Mouse (Mus musculus) heart, adult 2 months (tissue): ENCODE measurements around the gene Sat2. TPM values are rescaled to one million over a fixed set of nuclear protein-coding genes. Genes with fewer than 3 reads are reported as not detected.

ENCODE experiments used
- DNase-seq, 2 experiments: peaks; one replicate each; pipeline ENCODE4 v3.0.0; 2021
- H3K27ac ChIP-seq: fragments of 200-600 bp; 2 replicates; pipeline ENCODE4 v1.8.1; 2022
- H3K27me3 ChIP-seq: fragments of 200-500 bp; 2 replicates; pipeline ENCODE4 v1.6.1; 2012; ENCODE audit warnings: mild to moderate bottlenecking, low read length, inconsistent platforms, mixed read lengths; ENCODE audit not compliant: control insufficient read depth, insufficient read depth
- H3K36me3 ChIP-seq: fragments of 200-500 bp; 2 replicates; pipeline ENCODE4 v1.6.1; 2012; ENCODE audit warnings: low read length, inconsistent platforms; ENCODE audit not compliant: control insufficient read depth, insufficient read depth
- H3K4me1 ChIP-seq: fragments of 200-500 bp; 2 replicates; pipeline ENCODE4 v1.6.1; 2011; ENCODE audit warnings: low read length; ENCODE audit not compliant: control insufficient read depth, insufficient read depth
- H3K4me3 ChIP-seq: fragments of 200-600 bp; 2 replicates; pipeline ENCODE4 v1.8.1; 2022
- H3K79me2 ChIP-seq: fragments of 200-500 bp; replicated peaks from 2 replicates; pipeline ENCODE4 v1.6.1; 2012; ENCODE audit warnings: mild to moderate bottlenecking, inconsistent platforms, low read length, moderate library complexity, mixed read lengths; ENCODE audit not compliant: control insufficient read depth, insufficient read depth
- H3K9ac ChIP-seq: fragments of 200-500 bp; 2 replicates; pipeline ENCODE4 v1.6.1; 2012; ENCODE audit warnings: low read depth, mild to moderate bottlenecking, control low read depth, inconsistent platforms, low read length, mixed read lengths
- CTCF ChIP-seq: fragments of 200-600 bp; IDR thresholded peaks from 2 replicates; pipeline ENCODE4 v1.8.1; 2022; ENCODE audit warnings: antibody characterized with exemption, mild to moderate bottlenecking, moderate library complexity
- EP300 ChIP-seq: fragments of 200-500 bp; IDR thresholded peaks from 2 replicates; pipeline ENCODE4 v1.6.1; 2011; ENCODE audit warnings: low read depth, low read length, control low read depth; ENCODE audit not compliant: insufficient read depth
- POLR2A ChIP-seq: fragments of 200-500 bp; IDR thresholded peaks from 2 replicates; pipeline ENCODE4 v1.6.1; 2011; ENCODE audit warnings: mild to moderate bottlenecking, low read depth, low read length, control low read depth; ENCODE audit not compliant: insufficient read depth
- WGBS: fragments of 180-500 bp; shearing (Covaris S2); methylation state at CpG from one replicate; pipeline ENCODE4 v1.1.7; 2018; 5-methylcytosine and 5-hydroxymethylcytosine counted together
- intact Hi-C: fragments of 180-260 bp; cut with DNase I; formaldehyde crosslinking; loops from one replicate; pipeline ENCODE4 v1.15.1; 2025
- polyA plus RNA-seq: library from polyadenylated mRNA; depleted of rRNA; stranded (reverse); fragments of >200 nt; gene quantifications from 2 replicates; pipeline ENCODE4 v1.2.3, GENCODE M21; 2012
- total RNA-seq, 2 experiments: library from RNA; stranded (reverse); gene quantifications; 2 replicates each; pipeline ENCODE4 v1.2.3; 2021

The Sat2 gene
- total and polyA plus RNA-seq, 3 experiments: 1.8 to 4.5 (median 1.9) TPM

GRCm38 (mm10) chr11:69591899-69592637 lies 29.8 kb upstream of the Sat2 start:
- no peaks in the 10 kb centered on the region for H3K4me1 ChIP-seq
- no peak overlapping the region for H3K27ac ChIP-seq
- 64% methylated on average over 7 of the region's 7 CpGs for WGBS
- no peak overlapping the region for H3K4me3 ChIP-seq
- TF ChIP-seq EP300 (no peak), CTCF (no peak), POLR2A (no peak)
- no peaks in the 10 kb centered on the region for H3K79me2 ChIP-seq
- no peak overlapping the region for H3K9ac ChIP-seq
- no peaks in the 10 kb centered on the region for H3K36me3 ChIP-seq
- DNase-seq: no peak
- no peaks in the 10 kb centered on the region for H3K27me3 ChIP-seq
- intact Hi-C loops: no loop called here

- Histone ChIP-seq H3K79me2 (no peaks in the 10 kb centered on the region), H3K4me3 (no peak overlapping the region), H3K36me3 (no peaks in the 10 kb centered on the region), H3K27ac (no peak overlapping the region), H3K4me1 (no peaks in the 10 kb centered on the region), H3K27me3 (no peaks in the 10 kb centered on the region), H3K9ac (no peak overlapping the region)
- TF ChIP-seq POLR2A: no peak
- no peak for TF ChIP-seq CTCF
- no peak for TF ChIP-seq EP300
- intact Hi-C loops: no loop called here
- DNase-seq: no peak
- WGBS: 78% methylated on average over 4 of the region's 4 CpGs
These were observed 29.0 kb upstream of the Sat2 start for GRCm38 (mm10) chr11:69592799-69593198.

- H3K27me3 ChIP-seq: no peaks in the 10 kb centered on the region
- no peak for DNase-seq
- no peak overlapping the region for H3K27ac ChIP-seq
- intact Hi-C loops: no loop called here
- no peaks in the 10 kb centered on the region for H3K36me3 ChIP-seq
- TF ChIP-seq EP300 (no peak), POLR2A (no peak), CTCF (no peak)
- H3K4me3 ChIP-seq: no peak overlapping the region
- no peaks in the 10 kb centered on the region for H3K79me2 ChIP-seq
- no peaks in the 10 kb centered on the region for H3K4me1 ChIP-seq
- 96% methylated on average over 6 of the region's 6 CpGs for WGBS
- no peak overlapping the region for H3K9ac ChIP-seq
These were observed 27.0 kb upstream of the Sat2 start for GRCm38 (mm10) chr11:69594853-69595252.

GRCm38 (mm10) chr11:69599436-69599835 lies 22.4 kb upstream of the Sat2 start:
- no peak overlapping the region for H3K27ac ChIP-seq
- no peak overlapping the region for H3K4me3 ChIP-seq
- H3K27me3 ChIP-seq: no peaks in the 10 kb centered on the region
- intact Hi-C loops: no loop called here
- peaks cover 10% of the 10 kb centered on the region for H3K4me1 ChIP-seq
- H3K79me2 ChIP-seq: no peaks in the 10 kb centered on the region
- 37% methylated on average over 9 of the region's 9 CpGs for WGBS
- no peaks in the 10 kb centered on the region for H3K36me3 ChIP-seq
- no peak overlapping the region for H3K9ac ChIP-seq
- TF ChIP-seq CTCF: no peak
- TF ChIP-seq POLR2A: no peak
- TF ChIP-seq EP300: no peak
- DNase-seq: no peak

GRCm38 (mm10) chr11:69600098-69600497 lies 21.7 kb upstream of the Sat2 start:
- no peak overlapping the region for H3K9ac ChIP-seq
- no peaks in the 10 kb centered on the region for H3K27me3 ChIP-seq
- no peak for TF ChIP-seq EP300
- TF ChIP-seq POLR2A: no peak
- TF ChIP-seq CTCF: no peak
- intact Hi-C loops: no loop called here
- 22% methylated on average over 6 of the region's 6 CpGs for WGBS
- no peaks in the 10 kb centered on the region for H3K79me2 ChIP-seq
- H3K36me3 ChIP-seq: no peaks in the 10 kb centered on the region
- peak overlapping the region; percentile 26; the same call in 1 of the 2 replicates for H3K27ac ChIP-seq
- peak; percentile 64 to 70 for DNase-seq
- H3K4me3 ChIP-seq: no peak overlapping the region
- H3K4me1 ChIP-seq: peaks cover 10% of the 10 kb centered on the region

GRCm38 (mm10) chr11:69601768-69602167 lies 20.1 kb upstream of the Sat2 start:
- 44% methylated on average over 3 of the region's 3 CpGs for WGBS
- no peak overlapping the region for H3K9ac ChIP-seq
- no peak for TF ChIP-seq EP300
- no peak for TF ChIP-seq POLR2A
- no peak for TF ChIP-seq CTCF
- H3K27ac ChIP-seq: no peak overlapping the region
- intact Hi-C loops: no loop called here
- no peaks in the 10 kb centered on the region for H3K36me3 ChIP-seq
- H3K4me1 ChIP-seq: peaks cover 10% of the 10 kb centered on the region
- H3K79me2 ChIP-seq: no peaks in the 10 kb centered on the region
- no peaks in the 10 kb centered on the region for H3K27me3 ChIP-seq
- no peak overlapping the region for H3K4me3 ChIP-seq
- no peak for DNase-seq
